Mouse (Mus musculus): ENCODE results near the gene Ryr3.

Ryr3 gene

GRCm38 (mm10) chr2:113216746-113217461 is at the start of gene Ryr3:
Gene Ryr3 (minus strand): TSS chr2:113217096.
- in situ Hi-C loops (cut with MboI; ENCODE audit: low pct_unique_long_range_greater_than_20kb in 1 of 2, low sequenced_read_pairs in 2 of 2, unreplicated experiment in 1 of 2), result loop anchor here in 1 of 2 experiments (25.0 kb wide), 1 partner anchor 430 kb away; no protein-coding TSS in a partner anchor

- in situ Hi-C loops (cut with MboI; ENCODE audit: low pct_unique_long_range_greater_than_20kb in 1 of 2, low sequenced_read_pairs in 2 of 2, unreplicated experiment in 1 of 2), result no loop called here
These were observed 22.0 kb upstream of the Ryr3 start for GRCm38 (mm10) chr2:113238871-113239270.

GRCm38 (mm10) chr2:113236993-113237392 is 20.1 kb upstream of the Ryr3 start:
- in situ Hi-C loops (cut with MboI; ENCODE audit: low pct_unique_long_range_greater_than_20kb in 1 of 2, low sequenced_read_pairs in 2 of 2, unreplicated experiment in 1 of 2), result no loop called here

GRCm38 (mm10) chr2:113234559-113234958 is 17.7 kb upstream of the Ryr3 start:
- in situ Hi-C loops (cut with MboI; ENCODE audit: low pct_unique_long_range_greater_than_20kb in 1 of 2, low sequenced_read_pairs in 2 of 2, unreplicated experiment in 1 of 2), result no loop called here

- in situ Hi-C loops (cut with MboI; ENCODE audit: low pct_unique_long_range_greater_than_20kb in 1 of 2, low sequenced_read_pairs in 2 of 2, unreplicated experiment in 1 of 2), result no loop called here
These were observed 16.5 kb upstream of the Ryr3 start for GRCm38 (mm10) chr2:113233356-113233755.

- in situ Hi-C loops (cut with MboI; ENCODE audit: low pct_unique_long_range_greater_than_20kb in 1 of 2, low sequenced_read_pairs in 2 of 2, unreplicated experiment in 1 of 2), result loop anchor here in 1 of 2 experiments (25.0 kb wide), 1 partner anchor 429 kb away; no protein-coding TSS in a partner anchor
These were observed 671 bp downstream of the Ryr3 start for GRCm38 (mm10) chr2:113216105-113216745.

GRCm38 (mm10) chr2:113210023-113210422 is 6.9 kb downstream of the Ryr3 start:
- in situ Hi-C loops (cut with MboI; ENCODE audit: low pct_unique_long_range_greater_than_20kb in 1 of 2, low sequenced_read_pairs in 2 of 2, unreplicated experiment in 1 of 2), result loop anchor here in 1 of 2 experiments (25.0 kb wide), 1 partner anchor 423 kb away; no protein-coding TSS in a partner anchor

- in situ Hi-C loops (cut with MboI; ENCODE audit: low pct_unique_long_range_greater_than_20kb in 1 of 2, low sequenced_read_pairs in 2 of 2, unreplicated experiment in 1 of 2), result loop anchor here in 1 of 2 experiments (25.0 kb wide), 1 partner anchor 422 kb away; no protein-coding TSS in a partner anchor
These were observed 7.6 kb downstream of the Ryr3 start for GRCm38 (mm10) chr2:113209263-113209662.

- in situ Hi-C loops (cut with MboI; ENCODE audit: low pct_unique_long_range_greater_than_20kb in 1 of 2, low sequenced_read_pairs in 2 of 2, unreplicated experiment in 1 of 2), result loop anchor here in 1 of 2 experiments (25.0 kb wide), 1 partner anchor 416 kb away; no protein-coding TSS in a partner anchor
These were observed 14.0 kb downstream of the Ryr3 start for GRCm38 (mm10) chr2:113202857-113203256.

GRCm38 (mm10) chr2:113199030-113199679 is 17.7 kb downstream of the Ryr3 start:
- in situ Hi-C loops (cut with MboI; ENCODE audit: low pct_unique_long_range_greater_than_20kb in 1 of 2, low sequenced_read_pairs in 2 of 2, unreplicated experiment in 1 of 2), result no loop called here

GRCm38 (mm10) chr2:113187158-113187557 is 29.7 kb downstream of the Ryr3 start:
- in situ Hi-C loops (cut with MboI; ENCODE audit: low pct_unique_long_range_greater_than_20kb in 1 of 2, low sequenced_read_pairs in 2 of 2, unreplicated experiment in 1 of 2), result no loop called here

- in situ Hi-C loops (cut with MboI; ENCODE audit: low pct_unique_long_range_greater_than_20kb in 1 of 2, low sequenced_read_pairs in 2 of 2, unreplicated experiment in 1 of 2), result no loop called here
These were observed 35.2 kb downstream of the Ryr3 start for GRCm38 (mm10) chr2:113181701-113182100.

GRCm38 (mm10) chr2:113178047-113178446 is 38.8 kb downstream of the Ryr3 start:
- in situ Hi-C loops (cut with MboI; ENCODE audit: low pct_unique_long_range_greater_than_20kb in 1 of 2, low sequenced_read_pairs in 2 of 2, unreplicated experiment in 1 of 2), result no loop called here

- in situ Hi-C loops (cut with MboI; ENCODE audit: low pct_unique_long_range_greater_than_20kb in 1 of 2, low sequenced_read_pairs in 2 of 2, unreplicated experiment in 1 of 2), result no loop called here
These were observed 40.6 kb downstream of the Ryr3 start for GRCm38 (mm10) chr2:113176337-113176736.

- in situ Hi-C loops (cut with MboI; ENCODE audit: low pct_unique_long_range_greater_than_20kb in 1 of 2, low sequenced_read_pairs in 2 of 2, unreplicated experiment in 1 of 2), result no loop called here
These were observed 48.8 kb downstream of the Ryr3 start for GRCm38 (mm10) chr2:113168096-113168495.

- in situ Hi-C loops (cut with MboI; ENCODE audit: low pct_unique_long_range_greater_than_20kb in 1 of 2, low sequenced_read_pairs in 2 of 2, unreplicated experiment in 1 of 2), result no loop called here
These were observed 55.4 kb downstream of the Ryr3 start for GRCm38 (mm10) chr2:113161494-113161893.

- in situ Hi-C loops (cut with MboI; ENCODE audit: low pct_unique_long_range_greater_than_20kb in 1 of 2, low sequenced_read_pairs in 2 of 2, unreplicated experiment in 1 of 2), result no loop called here
These were observed 79.1 kb downstream of the Ryr3 start for GRCm38 (mm10) chr2:113137766-113138165.

GRCm38 (mm10) chr2:113123476-113123875 is 93.4 kb downstream of the Ryr3 start:
- in situ Hi-C loops (cut with MboI; ENCODE audit: low pct_unique_long_range_greater_than_20kb in 1 of 2, low sequenced_read_pairs in 2 of 2, unreplicated experiment in 1 of 2), result no loop called here

GRCm38 (mm10) chr2:113119080-113119479 is 97.8 kb downstream of the Ryr3 start:
- in situ Hi-C loops (cut with MboI; ENCODE audit: low pct_unique_long_range_greater_than_20kb in 1 of 2, low sequenced_read_pairs in 2 of 2, unreplicated experiment in 1 of 2), result no loop called here

Data from mouse embryonic stem cell (cell line).